Mouse (Mus musculus): Measurements from ENCODE around the gene Ccnt1. TPM values are rescaled to one million over a fixed set of nuclear protein-coding genes. Genes with fewer than 3 reads are reported as not detected.

Ccnt1 gene
- total RNA-seq, 1 experiment = 59.1 TPM

DNA sequence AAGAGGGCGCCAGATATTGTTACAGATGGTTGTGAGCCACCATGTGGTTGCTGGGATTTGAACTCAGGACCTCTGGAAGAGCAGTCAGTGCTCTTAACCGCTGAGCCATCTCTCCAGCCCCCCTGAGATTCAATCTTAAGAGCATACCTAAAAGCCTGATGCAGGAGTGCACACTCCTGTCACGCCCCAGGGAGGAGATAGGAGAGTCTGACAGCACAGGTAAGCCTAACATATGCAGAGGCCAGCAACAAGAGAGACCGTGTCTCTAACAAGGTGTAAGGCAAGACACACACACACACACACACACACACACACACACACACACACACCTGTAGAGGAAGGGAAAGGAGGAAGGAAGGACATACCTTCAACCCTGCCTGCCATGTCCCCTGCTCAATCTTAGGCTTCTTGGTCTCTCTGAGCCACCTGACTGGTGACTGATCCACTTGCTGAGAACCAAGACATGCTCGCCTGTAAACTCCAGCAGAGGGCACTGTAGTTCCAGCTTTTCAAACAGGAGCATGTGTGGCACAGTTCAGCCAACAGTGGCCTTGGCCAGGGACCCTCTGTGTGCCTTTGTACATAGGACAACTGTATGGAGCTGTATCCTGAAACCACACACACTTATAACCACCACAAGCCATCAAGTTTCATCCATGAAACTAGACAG lies 9.2 kb upstream of the Ccnt1 start:
- Histone ChIP-seq H3K36me3 (ENCODE audit: control insufficient read depth, insufficient read depth, low read length, poor library complexity, severe bottlenecking) (no peaks in the 10 kb centered on the region), H3K4me3 (ENCODE audit: insufficient read depth in 1 of 2, low read depth in 1 of 2, low read length in 2 of 2, poor library complexity in 1 of 2, severe bottlenecking in 1 of 2) (no peak overlapping the region), H3K9ac (ENCODE audit: insufficient read depth, low read depth, low read length, poor library complexity, severe bottlenecking) (no peak overlapping the region), H3K9me3 (ENCODE audit: control insufficient read depth, insufficient read depth, low read depth, low read length) (no peaks in the 10 kb centered on the region), H3K4me1 (ENCODE audit: control insufficient read depth in 2 of 2, insufficient read depth in 2 of 2, low read length in 2 of 2, poor library complexity in 1 of 2) (peaks cover 0 to 2% of the 10 kb centered on the region in 2 experiments; a peak in 2 of 4 replicates), H3K27ac (ENCODE audit: insufficient read depth, low read depth, low read length, poor library complexity, severe bottlenecking) (no peak overlapping the region)
- in situ Hi-C loops (cut with MboI; ENCODE audit: low sequenced_read_pairs in 2 of 2, unreplicated experiment in 2 of 2) = loop anchor here in 1 of 2 experiments (5.0 kb wide), 1 partner anchor 37 kb away; no protein-coding TSS in a partner anchor
- DNase-seq (ENCODE audit: low read depth, low spot score) = peak; percentile 89
- TF ChIP-seq CHD2 (IDR thresholded peaks at IDR 0.05; ENCODE audit: low read depth, low read length) = no peak
- TF ChIP-seq MAFK (IDR thresholded peaks at IDR 0.05; ENCODE audit: insufficient read depth, low read depth, low read length) = no peak
- no peak for TF ChIP-seq HCFC1 (IDR thresholded peaks at IDR 0.05; ENCODE audit: borderline replicate concordance, insufficient read depth, low read length)
- no peak for TF ChIP-seq ZNF384 (IDR thresholded peaks at IDR 0.05; ENCODE audit: low read depth, low read length)
- peak; percentile 83 for TF ChIP-seq ZC3H11A (IDR thresholded peaks at IDR 0.05; ENCODE audit: borderline replicate concordance, low read depth, low read length)

DNA sequence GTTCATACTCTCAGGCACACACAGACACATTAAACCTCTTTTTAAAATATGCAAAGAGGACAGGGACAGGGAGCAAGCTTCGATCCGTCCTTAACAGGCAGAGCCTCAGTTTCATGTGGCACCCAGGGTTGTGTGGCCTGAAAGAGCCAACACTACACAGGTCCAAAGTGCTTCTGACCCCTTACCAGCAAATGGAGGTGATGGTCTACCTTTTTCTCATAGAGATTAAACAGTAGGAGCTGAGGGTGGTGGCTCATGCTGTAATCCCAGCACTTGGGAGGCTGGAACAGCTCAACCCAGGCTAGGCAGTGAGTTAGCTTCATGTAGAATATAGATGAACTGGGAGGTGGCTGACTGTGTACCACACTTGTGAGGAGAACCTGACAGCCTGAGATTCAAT lies 8.6 kb upstream of the Ccnt1 start:
- DNase-seq (ENCODE audit: low read depth, low spot score) = no peak
- H3K36me3 ChIP-seq (ENCODE audit: control insufficient read depth, insufficient read depth, low read length, poor library complexity, severe bottlenecking) = no peaks in the 10 kb centered on the region
- no peak for TF ChIP-seq HCFC1 (IDR thresholded peaks at IDR 0.05; ENCODE audit: borderline replicate concordance, insufficient read depth, low read length)
- TF ChIP-seq ZNF384 (IDR thresholded peaks at IDR 0.05; ENCODE audit: low read depth, low read length) = no peak
- no peak for TF ChIP-seq MAFK (IDR thresholded peaks at IDR 0.05; ENCODE audit: insufficient read depth, low read depth, low read length)
- no peak for TF ChIP-seq ZC3H11A (IDR thresholded peaks at IDR 0.05; ENCODE audit: borderline replicate concordance, low read depth, low read length)
- no peak for TF ChIP-seq CHD2 (IDR thresholded peaks at IDR 0.05; ENCODE audit: low read depth, low read length)
- no peaks in the 10 kb centered on the region for H3K4me1 ChIP-seq (ENCODE audit: control insufficient read depth in 2 of 2, insufficient read depth in 2 of 2, low read length in 2 of 2, poor library complexity in 1 of 2)
- H3K4me3 ChIP-seq (ENCODE audit: insufficient read depth in 1 of 2, low read depth in 1 of 2, low read length in 2 of 2, poor library complexity in 1 of 2, severe bottlenecking in 1 of 2) = no peak overlapping the region
- no peak overlapping the region for H3K27ac ChIP-seq (ENCODE audit: insufficient read depth, low read depth, low read length, poor library complexity, severe bottlenecking)
- H3K9ac ChIP-seq (ENCODE audit: insufficient read depth, low read depth, low read length, poor library complexity, severe bottlenecking) = no peak overlapping the region
- H3K9me3 ChIP-seq (ENCODE audit: control insufficient read depth, insufficient read depth, low read depth, low read length) = no peaks in the 10 kb centered on the region
- in situ Hi-C loops (cut with MboI; ENCODE audit: low sequenced_read_pairs in 2 of 2, unreplicated experiment in 2 of 2) = loop anchor here in 1 of 2 experiments (5.0 kb wide), 1 partner anchor 38 kb away; no protein-coding TSS in a partner anchor

DNA sequence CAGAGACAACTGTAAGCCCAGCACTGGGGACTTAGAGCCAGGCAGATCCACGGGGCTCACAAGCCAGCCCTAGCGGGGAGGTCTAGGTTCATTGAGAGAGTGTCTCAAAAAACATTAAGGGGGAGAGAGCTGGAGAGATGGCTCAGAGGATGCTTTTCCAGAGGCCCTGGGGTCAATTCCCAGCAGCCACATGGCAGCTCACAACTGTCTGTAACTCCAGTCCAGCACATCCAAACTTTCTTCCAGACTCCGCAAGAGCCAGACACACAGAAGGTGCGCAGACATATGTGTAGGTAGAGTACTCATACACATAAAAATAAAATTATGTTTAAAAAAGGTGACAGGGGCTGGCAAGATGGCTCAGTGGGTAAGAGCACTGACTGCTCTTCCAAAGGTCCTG lies 2.6 kb upstream of the Ccnt1 start:
- H3K9me3 ChIP-seq (ENCODE audit: control insufficient read depth, insufficient read depth, low read depth, low read length) = no peaks in the 10 kb centered on the region
- in situ Hi-C loops (cut with MboI; ENCODE audit: low sequenced_read_pairs in 2 of 2, unreplicated experiment in 2 of 2) = no loop called here
- no peak for TF ChIP-seq MAFK (IDR thresholded peaks at IDR 0.05; ENCODE audit: insufficient read depth, low read depth, low read length)
- no peak for TF ChIP-seq ZC3H11A (IDR thresholded peaks at IDR 0.05; ENCODE audit: borderline replicate concordance, low read depth, low read length)
- TF ChIP-seq CHD2 (IDR thresholded peaks at IDR 0.05; ENCODE audit: low read depth, low read length) = no peak
- TF ChIP-seq HCFC1 (IDR thresholded peaks at IDR 0.05; ENCODE audit: borderline replicate concordance, insufficient read depth, low read length) = no peak
- TF ChIP-seq ZNF384 (IDR thresholded peaks at IDR 0.05; ENCODE audit: low read depth, low read length) = no peak
- no peak for DNase-seq (ENCODE audit: low read depth, low spot score)
- no peaks in the 10 kb centered on the region; a peak in 1 of 4 replicates for H3K4me1 ChIP-seq (ENCODE audit: control insufficient read depth in 2 of 2, insufficient read depth in 2 of 2, low read length in 2 of 2, poor library complexity in 1 of 2)
- no peak overlapping the region for H3K9ac ChIP-seq (ENCODE audit: insufficient read depth, low read depth, low read length, poor library complexity, severe bottlenecking)
- H3K36me3 ChIP-seq (ENCODE audit: control insufficient read depth, insufficient read depth, low read length, poor library complexity, severe bottlenecking) = no peaks in the 10 kb centered on the region; the same call in 1 of the 2 replicates
- no peak overlapping the region for H3K27ac ChIP-seq (ENCODE audit: insufficient read depth, low read depth, low read length, poor library complexity, severe bottlenecking)
- H3K4me3 ChIP-seq (ENCODE audit: insufficient read depth in 1 of 2, low read depth in 1 of 2, low read length in 2 of 2, poor library complexity in 1 of 2, severe bottlenecking in 1 of 2) = no peak overlapping the region

DNA sequence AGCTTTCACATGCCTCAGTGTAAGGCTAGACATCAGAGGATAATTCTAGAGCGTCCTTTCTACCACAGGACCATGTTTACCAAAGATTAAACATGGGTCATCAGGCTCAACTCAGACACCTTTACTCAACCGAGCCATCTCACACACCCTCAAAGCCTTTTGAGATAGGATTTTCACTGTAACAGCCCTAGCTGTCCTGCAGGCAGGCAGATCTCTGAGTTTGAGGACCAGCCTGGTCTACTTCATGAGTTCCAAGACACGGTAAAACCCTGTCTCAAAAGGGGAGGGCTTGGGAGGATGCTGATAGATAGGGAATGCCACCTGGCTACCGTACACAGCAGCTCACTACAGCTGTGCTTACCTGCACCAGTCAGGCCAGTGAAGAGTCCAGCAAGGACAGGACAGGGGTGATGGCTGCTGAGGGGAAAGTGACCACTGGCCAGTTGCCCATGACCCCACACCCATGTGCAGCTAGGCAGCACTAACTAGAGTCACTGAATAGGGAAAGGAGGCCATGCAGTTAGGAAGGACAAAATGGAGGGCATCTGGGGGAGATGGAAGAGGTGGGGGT lies 843 bp downstream of the Ccnt1 start:
- TF ChIP-seq ZNF384 (IDR thresholded peaks at IDR 0.05; ENCODE audit: low read depth, low read length) (no peak), HCFC1 (IDR thresholded peaks at IDR 0.05; ENCODE audit: borderline replicate concordance, insufficient read depth, low read length) (no peak), MAFK (IDR thresholded peaks at IDR 0.05; ENCODE audit: insufficient read depth, low read depth, low read length) (no peak), CHD2 (IDR thresholded peaks at IDR 0.05; ENCODE audit: low read depth, low read length) (no peak), ZC3H11A (IDR thresholded peaks at IDR 0.05; ENCODE audit: borderline replicate concordance, low read depth, low read length) (no peak)
- H3K4me3 ChIP-seq (ENCODE audit: insufficient read depth in 1 of 2, low read depth in 1 of 2, low read length in 2 of 2, poor library complexity in 1 of 2, severe bottlenecking in 1 of 2) = no peak overlapping the region

More for the DNA sequence above, 843 bp downstream of the Ccnt1 start:
- peaks cover 0 to 3% of the 10 kb centered on the region in 2 experiments; a peak in 1 of 4 replicates for H3K4me1 ChIP-seq (ENCODE audit: control insufficient read depth in 2 of 2, insufficient read depth in 2 of 2, low read length in 2 of 2, poor library complexity in 1 of 2)
- DNase-seq (ENCODE audit: low read depth, low spot score) = no peak
- H3K9ac ChIP-seq (ENCODE audit: insufficient read depth, low read depth, low read length, poor library complexity, severe bottlenecking) = no peak overlapping the region
- H3K9me3 ChIP-seq (ENCODE audit: control insufficient read depth, insufficient read depth, low read depth, low read length) = no peaks in the 10 kb centered on the region
- no peak overlapping the region for H3K27ac ChIP-seq (ENCODE audit: insufficient read depth, low read depth, low read length, poor library complexity, severe bottlenecking)
- in situ Hi-C loops (cut with MboI; ENCODE audit: low sequenced_read_pairs in 2 of 2, unreplicated experiment in 2 of 2) = no loop called here
- peaks cover 5% of the 10 kb centered on the region; the same call in 1 of the 2 replicates for H3K36me3 ChIP-seq (ENCODE audit: control insufficient read depth, insufficient read depth, low read length, poor library complexity, severe bottlenecking)

Measured in ES-E14 (cell line).